Mouse (Mus musculus) cerebellum, adult 2 months (tissue): Measurements from ENCODE around the gene Nipsnap2.

Source experiments
- CTCF ChIP-seq: fragments of 200-500 bp; IDR thresholded peaks from 2 replicates; pipeline ENCODE4 v1.5.1; 2011; ENCODE audit warnings: low read depth, mild to moderate bottlenecking, control low read depth, low read length, moderate library complexity, borderline replicate concordance; ENCODE audit not compliant: insufficient read depth
- POLR2A ChIP-seq: fragments of 200-500 bp; IDR thresholded peaks from 2 replicates; pipeline ENCODE4 v1.6.1; 2011; ENCODE audit warnings: low read length, control low read depth, borderline replicate concordance; ENCODE audit not compliant: insufficient read depth

DNA sequence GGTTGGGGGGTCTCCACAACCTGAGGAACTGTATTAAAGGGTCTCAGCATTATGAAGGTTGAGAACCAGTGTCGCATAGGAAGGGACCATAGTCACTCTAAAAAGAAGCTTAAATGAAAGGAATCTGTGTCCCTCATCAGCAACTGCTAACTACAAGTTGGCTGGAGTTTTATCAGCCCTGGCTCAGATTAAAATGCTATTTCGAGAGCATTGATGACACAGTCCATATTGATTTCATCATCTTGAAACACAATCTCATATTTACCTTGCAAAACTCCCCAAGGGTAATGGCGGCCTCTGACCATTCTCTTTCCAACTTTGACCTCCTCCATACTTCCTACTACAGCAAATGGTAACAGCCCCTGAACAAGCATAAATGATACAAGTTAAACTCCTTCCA, 34.3 kb upstream of the Nipsnap2 start:
- TF ChIP-seq CTCF, result no peak
- TF ChIP-seq POLR2A, result no peak
